Comparison of ENCODE assay signal across 16 mouse cellular contexts in the genomic region with DNA sequence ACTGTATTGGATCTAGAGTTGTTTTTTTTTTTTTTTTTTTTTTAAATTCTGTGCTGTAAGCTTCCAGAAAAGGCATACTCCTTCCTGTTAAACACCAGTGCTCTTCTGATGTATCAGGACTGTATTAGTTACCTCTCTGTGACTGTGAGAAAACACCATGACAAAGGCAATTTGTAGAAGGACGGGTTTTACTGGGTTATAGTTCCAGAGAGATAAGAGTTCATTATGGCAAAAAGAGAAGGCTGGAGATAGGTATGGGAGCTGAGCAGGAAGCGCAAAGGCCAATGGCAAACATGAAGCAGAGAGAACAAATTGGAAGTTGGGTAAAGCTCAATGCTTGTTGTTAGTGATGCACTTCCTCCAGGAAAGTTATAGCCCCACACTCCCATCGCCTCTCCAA.
"Had no signal": no experiment of that assay in that cellular context is flagged by ENCODE, and none has a peak within 500 bp of the region (broad histone marks: within the 10 kb centered on the region; RNA-seq: fewer than 3 reads in every experiment).

No protein-coding gene starts in this region.

- H3K4me3 ChIP-seq: neural tube, embryonic 12.5 days; neural tube, embryonic 13.5 days; neural tube, embryonic 15.5 days; stomach, embryonic 15.5 days had no signal

- H3K27me3 ChIP-seq: neural tube, embryonic 12.5 days; neural tube, embryonic 13.5 days; neural tube, embryonic 15.5 days; stomach, embryonic 15.5 days had no signal

- H3K9me3 ChIP-seq: neural tube, embryonic 12.5 days; neural tube, embryonic 13.5 days; neural tube, embryonic 15.5 days; stomach, embryonic 15.5 days had no signal

- H3K4me2 ChIP-seq: neural tube, embryonic 12.5 days; neural tube, embryonic 13.5 days; neural tube, embryonic 15.5 days; stomach, embryonic 15.5 days had no signal

- DNase-seq: retina, postnatal 1 day; right cerebral cortex, adult 18-20 months; right cerebral cortex, postnatal 14 days; right cerebral cortex, postnatal 25 days; right cerebral cortex, postnatal 4 days; spleen, adult 18-20 months; thymus, adult 18-20 months; thymus, adult 2 months; thymus, postnatal 14 days; thymus, postnatal 25 days; thymus, postnatal 36 days; thymus, postnatal 4 days had no signal

- H3K36me3 ChIP-seq: neural tube, embryonic 12.5 days; neural tube, embryonic 13.5 days; neural tube, embryonic 15.5 days; stomach, embryonic 15.5 days had no signal

- H3K27ac ChIP-seq: neural tube, embryonic 12.5 days; neural tube, embryonic 13.5 days; neural tube, embryonic 15.5 days; stomach, embryonic 15.5 days had no signal

- H3K9ac ChIP-seq: neural tube, embryonic 12.5 days; neural tube, embryonic 13.5 days; neural tube, embryonic 15.5 days; stomach, embryonic 15.5 days had no signal
